Mouse (Mus musculus): ENCODE data around the gene Mta2. TPM values are rescaled to one million over a fixed set of nuclear protein-coding genes. Genes with fewer than 3 reads are reported as not detected.

The Mta2 gene
- polyA plus RNA-seq, 1 experiment from 2014 or later: 29.1 TPM

DNA sequence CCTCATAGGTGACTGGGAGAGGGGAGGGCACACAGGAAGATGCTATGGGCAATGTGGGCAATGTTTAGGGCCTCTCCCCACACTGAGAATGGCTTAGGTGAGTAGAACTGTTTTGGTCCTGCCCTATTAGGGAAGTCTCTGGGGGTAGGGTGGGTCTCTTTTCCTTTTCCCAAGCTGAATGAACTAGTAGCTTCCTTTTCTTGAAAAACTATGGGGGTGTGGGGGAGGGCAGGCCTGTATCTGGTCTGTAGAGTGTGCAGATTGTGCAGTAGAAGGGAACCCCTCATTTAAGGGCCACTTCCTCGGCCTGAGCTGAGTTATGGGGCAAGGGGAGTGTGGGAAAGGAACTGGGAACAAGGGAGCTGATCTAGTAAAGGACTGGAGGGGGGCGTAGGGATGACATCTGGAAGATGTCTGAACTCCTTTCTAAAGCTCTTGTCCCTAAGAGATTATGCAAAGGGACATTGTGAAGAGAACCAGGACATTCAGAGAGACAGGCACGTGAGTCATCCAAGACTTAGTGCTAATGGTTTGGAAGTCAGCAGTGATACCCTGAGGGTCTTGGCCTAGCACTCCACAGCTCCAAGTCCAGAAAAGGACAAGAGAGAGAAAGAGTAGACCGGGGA is 49.7 kb downstream of the Mta2 start:
- peaks cover 9% of the 10 kb centered on the region for H3K4me1 ChIP-seq (ENCODE audit: control insufficient read depth, insufficient read depth, low read length)
- no peak overlapping the region for H3K27ac ChIP-seq (ENCODE audit: low read depth, low read length)
- no peak for ATAC-seq (ENCODE audit: low read depth)
- H3K4me3 ChIP-seq (ENCODE audit: low read depth, low read length): no peak overlapping the region
- H3K36me3 ChIP-seq (ENCODE audit: control insufficient read depth, insufficient read depth, low read length): no peaks in the 10 kb centered on the region
- whole genome bisulfite sequencing: 82% methylated on average over 4 of the region's 4 CpGs
- 0 out of 2 replicates have a peak, but pooled peaks cover 11% of the 10 kb centered on the region for H3K27me3 ChIP-seq (ENCODE audit: control insufficient read depth, insufficient read depth, low read length)
- no peaks in the 10 kb centered on the region for H3K9me3 ChIP-seq (ENCODE audit: control insufficient read depth, low read length)
- H3K9ac ChIP-seq (replicated peaks; ENCODE audit: low read depth, low read length): no peak overlapping the region
- H3K4me2 ChIP-seq (ENCODE audit: low read depth, low read length): no peak overlapping the region; the same call in 1 of the 2 replicates

DNA sequence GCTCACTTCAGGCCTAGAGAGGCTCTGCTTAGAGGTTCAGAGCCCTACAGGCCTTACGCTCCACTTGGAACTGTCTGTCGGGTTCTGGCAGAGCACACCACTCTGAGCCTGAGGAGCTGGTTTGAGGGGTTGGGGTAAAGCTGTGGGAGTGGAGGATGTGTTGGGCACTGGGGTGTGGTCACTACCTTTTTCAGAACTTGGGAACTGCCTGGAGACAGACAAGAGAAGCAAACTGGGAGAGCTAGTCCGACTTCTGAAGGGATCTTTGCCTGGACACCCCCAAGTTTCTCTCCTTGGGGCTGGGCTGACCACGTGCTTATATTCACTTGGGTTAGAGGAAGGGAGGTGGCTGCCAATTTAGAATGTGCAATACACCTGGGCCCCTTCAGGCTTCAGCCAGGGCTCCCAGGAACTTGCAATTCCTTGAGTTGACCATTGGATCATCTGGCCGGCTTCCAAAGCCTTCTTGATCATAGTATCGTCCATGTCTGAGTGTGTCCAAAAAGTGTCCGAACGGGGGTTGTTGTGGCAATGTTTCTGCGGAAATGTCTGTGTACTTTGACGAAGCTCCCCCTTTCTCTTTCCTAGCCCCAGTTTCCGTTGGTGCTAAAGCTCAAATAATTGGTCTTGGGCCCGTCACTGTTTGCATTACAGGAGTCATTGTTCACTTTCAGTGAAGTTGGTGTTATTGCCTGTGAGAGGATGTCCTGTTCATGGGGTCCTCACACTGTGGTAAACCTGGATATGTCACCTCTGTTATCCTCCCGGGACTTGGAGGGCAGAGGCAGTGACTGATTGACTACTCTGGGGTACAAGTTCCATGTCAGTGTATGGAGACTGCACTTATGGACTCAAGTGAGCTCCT is 50.4 kb downstream of the Mta2 start:
- WGBS: 79% methylated on average over 13 of the region's 13 CpGs
- Histone ChIP-seq H3K4me2 (ENCODE audit: low read depth, low read length) (no peak overlapping the region; the same call in 1 of the 2 replicates), H3K4me3 (ENCODE audit: low read depth, low read length) (no peak overlapping the region), H3K27ac (ENCODE audit: low read depth, low read length) (no peak overlapping the region), H3K9ac (replicated peaks; ENCODE audit: low read depth, low read length) (no peak overlapping the region), H3K9me3 (ENCODE audit: control insufficient read depth, low read length) (no peaks in the 10 kb centered on the region), H3K27me3 (ENCODE audit: control insufficient read depth, insufficient read depth, low read length) (0 out of 2 replicates have a peak, but pooled peaks cover 11% of the 10 kb centered on the region), H3K4me1 (ENCODE audit: control insufficient read depth, insufficient read depth, low read length) (peaks cover 9% of the 10 kb centered on the region), H3K36me3 (ENCODE audit: control insufficient read depth, insufficient read depth, low read length) (no peaks in the 10 kb centered on the region)
- no peak for ATAC-seq (ENCODE audit: low read depth)

DNA sequence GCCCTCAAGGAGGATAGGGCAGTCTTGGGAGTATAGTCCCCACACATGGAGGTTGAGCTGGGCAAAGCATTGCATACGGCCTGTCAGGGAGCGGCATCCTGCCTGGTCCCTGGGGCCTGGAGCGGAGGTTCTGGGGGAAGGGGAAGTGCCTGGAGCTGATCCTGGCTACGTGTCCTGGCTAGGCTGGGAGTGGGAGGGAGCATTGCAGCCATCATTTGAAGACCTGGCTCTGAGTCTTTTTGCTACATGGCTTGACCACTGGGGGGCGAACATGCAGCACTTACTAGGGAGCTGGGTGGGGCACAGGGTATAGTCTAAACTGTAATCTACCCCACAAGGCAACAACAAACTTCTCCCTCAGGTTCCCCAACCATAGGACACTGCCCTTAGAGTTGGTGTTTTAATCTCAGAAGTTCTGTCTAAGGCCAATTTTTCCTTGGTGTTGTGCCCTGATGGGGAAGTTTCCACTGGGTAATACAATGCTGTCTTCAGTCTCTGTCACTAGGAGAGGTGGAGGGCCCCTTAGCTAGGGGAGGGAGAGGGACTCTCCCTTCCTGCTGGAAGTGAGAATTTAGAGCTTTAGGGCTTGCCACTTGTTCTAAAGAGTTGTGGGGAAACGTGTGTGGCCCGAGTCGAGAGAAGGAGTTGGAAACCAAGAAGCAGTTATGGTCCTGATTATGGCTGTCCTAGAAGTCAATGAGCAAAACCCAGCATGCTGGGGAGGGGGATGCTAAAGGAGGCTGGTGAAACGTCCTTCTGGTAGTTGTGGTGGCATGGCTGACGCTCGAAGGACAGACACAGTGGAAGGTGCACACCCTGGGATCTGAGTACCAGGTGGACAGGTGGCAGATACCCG is 51.3 kb downstream of the Mta2 start:
- peaks cover 9% of the 10 kb centered on the region for H3K4me1 ChIP-seq (ENCODE audit: control insufficient read depth, insufficient read depth, low read length)
- H3K4me3 ChIP-seq (ENCODE audit: low read depth, low read length): no peak overlapping the region
- WGBS: 23% methylated on average over 12 of the region's 12 CpGs
- no peak overlapping the region for H3K4me2 ChIP-seq (ENCODE audit: low read depth, low read length)
- no peaks in the 10 kb centered on the region for H3K36me3 ChIP-seq (ENCODE audit: control insufficient read depth, insufficient read depth, low read length)
- no peak for ATAC-seq (ENCODE audit: low read depth)
- no peaks in the 10 kb centered on the region for H3K9me3 ChIP-seq (ENCODE audit: control insufficient read depth, low read length)
- 0 out of 2 replicates have a peak, but pooled peaks cover 7% of the 10 kb centered on the region for H3K27me3 ChIP-seq (ENCODE audit: control insufficient read depth, insufficient read depth, low read length)
- H3K27ac ChIP-seq (ENCODE audit: low read depth, low read length): no peak overlapping the region
- no peak overlapping the region for H3K9ac ChIP-seq (replicated peaks; ENCODE audit: low read depth, low read length)

GRCm38 (mm10) chr19:8993625-8993912 is 51.9 kb downstream of the Mta2 start:
- H3K9me3 ChIP-seq (ENCODE audit: control insufficient read depth, low read length): no peaks in the 10 kb centered on the region
- no peak overlapping the region for H3K4me3 ChIP-seq (ENCODE audit: low read depth, low read length)
- H3K4me2 ChIP-seq (ENCODE audit: low read depth, low read length): no peak overlapping the region
- no peak overlapping the region for H3K9ac ChIP-seq (replicated peaks; ENCODE audit: low read depth, low read length)
- ATAC-seq (ENCODE audit: low read depth): no peak
- WGBS: 43% methylated on average over 2 of the region's 2 CpGs
- H3K27ac ChIP-seq (ENCODE audit: low read depth, low read length): no peak overlapping the region
- H3K27me3 ChIP-seq (ENCODE audit: control insufficient read depth, insufficient read depth, low read length): 0 out of 2 replicates have a peak, but pooled peaks cover 1% of the 10 kb centered on the region
- H3K4me1 ChIP-seq (ENCODE audit: control insufficient read depth, insufficient read depth, low read length): peaks cover 9% of the 10 kb centered on the region
- H3K36me3 ChIP-seq (ENCODE audit: control insufficient read depth, insufficient read depth, low read length): no peaks in the 10 kb centered on the region

GRCm38 (mm10) chr19:8994813-8995607 is 53.3 kb downstream of the Mta2 start:
- no peak overlapping the region for H3K9ac ChIP-seq (replicated peaks; ENCODE audit: low read depth, low read length)
- WGBS: 83% methylated on average over 10 of the region's 10 CpGs
- no peak overlapping the region for H3K27ac ChIP-seq (ENCODE audit: low read depth, low read length)
- no peaks in the 10 kb centered on the region for H3K9me3 ChIP-seq (ENCODE audit: control insufficient read depth, low read length)
- no peak overlapping the region for H3K4me2 ChIP-seq (ENCODE audit: low read depth, low read length)
- no peak for ATAC-seq (ENCODE audit: low read depth)
- peaks cover 4% of the 10 kb centered on the region for H3K4me1 ChIP-seq (ENCODE audit: control insufficient read depth, insufficient read depth, low read length)
- no peak overlapping the region for H3K4me3 ChIP-seq (ENCODE audit: low read depth, low read length)
- H3K27me3 ChIP-seq (ENCODE audit: control insufficient read depth, insufficient read depth, low read length): no peaks in the 10 kb centered on the region
- no peaks in the 10 kb centered on the region for H3K36me3 ChIP-seq (ENCODE audit: control insufficient read depth, insufficient read depth, low read length)

- no peak overlapping the region for H3K9ac ChIP-seq (replicated peaks; ENCODE audit: low read depth, low read length)
- no peak overlapping the region for H3K27ac ChIP-seq (ENCODE audit: low read depth, low read length)
- no peak overlapping the region for H3K4me2 ChIP-seq (ENCODE audit: low read depth, low read length)
- no peak for ATAC-seq (ENCODE audit: low read depth)
- no peaks in the 10 kb centered on the region for H3K9me3 ChIP-seq (ENCODE audit: control insufficient read depth, low read length)
- no peaks in the 10 kb centered on the region; the same call in 1 of the 2 replicates for H3K4me1 ChIP-seq (ENCODE audit: control insufficient read depth, insufficient read depth, low read length)
- no peaks in the 10 kb centered on the region for H3K27me3 ChIP-seq (ENCODE audit: control insufficient read depth, insufficient read depth, low read length)
- no peak overlapping the region for H3K4me3 ChIP-seq (ENCODE audit: low read depth, low read length)
- H3K36me3 ChIP-seq (ENCODE audit: control insufficient read depth, insufficient read depth, low read length): no peaks in the 10 kb centered on the region
- WGBS: 91% methylated on average over 6 of the region's 6 CpGs
Measured at GRCm38 (mm10) chr19:8996601-8997000, 54.9 kb downstream of the Mta2 start.

DNA sequence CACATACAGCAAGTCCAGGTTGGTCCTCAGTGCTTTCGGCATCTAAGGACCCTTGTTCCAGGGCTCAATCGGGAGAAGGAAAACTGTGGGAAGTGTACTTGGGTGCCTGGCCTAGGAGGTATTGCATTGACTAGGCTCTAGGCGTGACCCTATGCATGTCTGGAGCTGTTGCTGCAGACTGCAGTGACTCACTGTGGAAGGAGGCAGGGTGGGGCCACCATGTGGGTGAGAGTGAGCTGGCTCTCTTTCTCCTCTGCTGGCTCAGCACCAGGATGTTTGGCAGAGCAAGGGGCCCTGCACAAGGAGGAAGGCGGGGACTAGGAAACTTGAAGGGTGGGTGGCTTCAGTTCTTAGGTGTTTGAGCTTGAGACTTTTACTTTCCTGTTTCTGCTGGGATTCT is 55.9 kb downstream of the Mta2 start:
- Histone ChIP-seq H3K9me3 (ENCODE audit: control insufficient read depth, low read length) (no peaks in the 10 kb centered on the region), H3K27me3 (ENCODE audit: control insufficient read depth, insufficient read depth, low read length) (no peaks in the 10 kb centered on the region), H3K4me3 (ENCODE audit: low read depth, low read length) (no peak overlapping the region), H3K4me2 (ENCODE audit: low read depth, low read length) (no peak overlapping the region), H3K9ac (replicated peaks; ENCODE audit: low read depth, low read length) (no peak overlapping the region), H3K27ac (ENCODE audit: low read depth, low read length) (no peak overlapping the region), H3K36me3 (ENCODE audit: control insufficient read depth, insufficient read depth, low read length) (no peaks in the 10 kb centered on the region), H3K4me1 (ENCODE audit: control insufficient read depth, insufficient read depth, low read length) (no peaks in the 10 kb centered on the region)
- peak; percentile 51 for ATAC-seq (ENCODE audit: low read depth)
- 77% methylated on average over 4 of the region's 4 CpGs for WGBS

GRCm38 (mm10) chr19:8998546-8998945 is 56.9 kb downstream of the Mta2 start:
- no peak for ATAC-seq (ENCODE audit: low read depth)

More at GRCm38 (mm10) chr19:8998546-8998945, 56.9 kb downstream of the Mta2 start:
- Histone ChIP-seq H3K4me1 (ENCODE audit: control insufficient read depth, insufficient read depth, low read length) (no peaks in the 10 kb centered on the region), H3K4me2 (ENCODE audit: low read depth, low read length) (no peak overlapping the region), H3K9ac (replicated peaks; ENCODE audit: low read depth, low read length) (no peak overlapping the region), H3K9me3 (ENCODE audit: control insufficient read depth, low read length) (no peaks in the 10 kb centered on the region), H3K27me3 (ENCODE audit: control insufficient read depth, insufficient read depth, low read length) (no peaks in the 10 kb centered on the region), H3K4me3 (ENCODE audit: low read depth, low read length) (no peak overlapping the region), H3K36me3 (ENCODE audit: control insufficient read depth, insufficient read depth, low read length) (no peaks in the 10 kb centered on the region), H3K27ac (ENCODE audit: low read depth, low read length) (no peak overlapping the region)
- 82% methylated on average over 6 of the region's 6 CpGs for WGBS
